ENCODE assay signal across 10 mouse cellular contexts in genomic region chr1:88750126-88750525, GRCm38 (mm10). TPM values are rescaled to one million over a fixed set of nuclear protein-coding genes. Genes with fewer than 3 reads are reported as not detected.
DNase-seq lines count a peak whose midpoint lies in the region; ATAC-seq and TF ChIP-seq lines count a peak whose summit lies in the region.
"Had no signal": no experiment of that assay in that cellular context is flagged by ENCODE, and none has a peak within 500 bp of the region (broad histone marks: within the 10 kb centered on the region; RNA-seq: fewer than 3 reads in every experiment).

No protein-coding gene starts in this region.

- no peak overlapping the region for H3K27ac ChIP-seq in midbrain, postnatal 0 days (ENCODE audit: low read depth, low read length)
- H3K27ac ChIP-seq in midbrain, embryonic 15.5 days: no peak overlapping the region
- no peak overlapping the region for H3K27ac ChIP-seq in MEL (ENCODE audit: control insufficient read depth, low read depth, low read length)
- no peak overlapping the region for H3K27ac ChIP-seq in limb, embryonic 11.5 days (replicated peaks; ENCODE audit: low read depth, low read length)

- H3K9ac ChIP-seq in midbrain, postnatal 0 days (replicated peaks; ENCODE audit: low read length, poor library complexity, severe bottlenecking): no peak overlapping the region
- H3K9ac ChIP-seq in midbrain, embryonic 15.5 days: no peak overlapping the region
- H3K9ac ChIP-seq in MEL (ENCODE audit: control insufficient read depth, low read depth, low read length, poor library complexity, severe bottlenecking): no peak overlapping the region
- no peak overlapping the region for H3K9ac ChIP-seq in limb, embryonic 11.5 days (ENCODE audit: low read length)

- H3K9me3 ChIP-seq in midbrain, postnatal 0 days (ENCODE audit: low read length): no peaks in the 10 kb centered on the region
- no peaks in the 10 kb centered on the region for H3K9me3 ChIP-seq in midbrain, embryonic 15.5 days
- no peaks in the 10 kb centered on the region for H3K9me3 ChIP-seq in MEL (replicated peaks; ENCODE audit: insufficient read depth, low read length)
- no peaks in the 10 kb centered on the region for H3K9me3 ChIP-seq in limb, embryonic 11.5 days (ENCODE audit: control insufficient read depth, low read length)

- H3K36me3 ChIP-seq in midbrain, postnatal 0 days (ENCODE audit: insufficient read depth, low read length): no peaks in the 10 kb centered on the region
- no peaks in the 10 kb centered on the region for H3K36me3 ChIP-seq in midbrain, embryonic 15.5 days (replicated peaks)
- H3K36me3 ChIP-seq in MEL (ENCODE audit: control insufficient read depth in 1 of 2, insufficient read depth in 2 of 2, low read length in 2 of 2): no peaks in the 10 kb centered on the region
- H3K36me3 ChIP-seq in limb, embryonic 11.5 days (ENCODE audit: control insufficient read depth, insufficient read depth, low read length): no peaks in the 10 kb centered on the region

- no peak for TF ChIP-seq POLR2A in MEL (IDR thresholded peaks at IDR 0.05; ENCODE audit: control insufficient read depth in 1 of 2, insufficient read depth in 1 of 2, low read depth in 1 of 2, low read length in 2 of 2, poor library complexity in 1 of 2)

- TF ChIP-seq EP300 in MEL (IDR thresholded peaks at IDR 0.05; ENCODE audit: low read depth in 1 of 2, low read length in 2 of 2): no peak

- H3K79me2 ChIP-seq in MEL (ENCODE audit: control insufficient read depth, insufficient read depth, low read length, poor library complexity): no peaks in the 10 kb centered on the region

- no peak overlapping the region for H3K4me2 ChIP-seq in midbrain, postnatal 0 days (ENCODE audit: low read depth, low read length, poor library complexity, severe bottlenecking)
- H3K4me2 ChIP-seq in midbrain, embryonic 15.5 days: no peak overlapping the region
- no peak overlapping the region for H3K4me2 ChIP-seq in limb, embryonic 11.5 days (ENCODE audit: low read depth, severe bottlenecking)

- 91% methylated on average over 3 of the region's 3 CpGs for WGBS in midbrain, postnatal 0 days
- 89% methylated on average over 3 of the region's 3 CpGs for WGBS in midbrain, embryonic 15.5 days
- 82% methylated on average over 3 of the region's 3 CpGs for WGBS in limb, embryonic 11.5 days

- H3K27me3 ChIP-seq in midbrain, postnatal 0 days (ENCODE audit: insufficient read depth, low read length): 0 out of 2 replicates have a peak, but pooled peaks cover 3% of the 10 kb centered on the region
- H3K27me3 ChIP-seq in midbrain, embryonic 15.5 days (replicated peaks): no peaks in the 10 kb centered on the region
- no peaks in the 10 kb centered on the region for H3K27me3 ChIP-seq in MEL (ENCODE audit: control insufficient read depth in 1 of 2, insufficient read depth in 2 of 2, low read length in 2 of 2)
- H3K27me3 ChIP-seq in limb, embryonic 11.5 days (ENCODE audit: control insufficient read depth, insufficient read depth, low read length): no peaks in the 10 kb centered on the region

- TF ChIP-seq CTCF in midbrain, postnatal 0 days (IDR thresholded peaks at IDR 0.05): peak; percentile 81
- TF ChIP-seq CTCF in MEL (IDR thresholded peaks at IDR 0.05 in 2 of 3, conservative IDR thresholded peaks at IDR 0.05 in 1 of 3; ENCODE audit: control insufficient read depth in 1 of 3, insufficient read depth in 1 of 3, low read depth in 2 of 3, low read length in 3 of 3, poor library complexity in 1 of 3, severe bottlenecking in 1 of 3): peak in 1 of 3 experiments; percentile 20; a peak in 1 of 6 replicates

- TF ChIP-seq RAD21 in MEL (IDR thresholded peaks at IDR 0.05; ENCODE audit: low read depth, low read length): no peak

- DNase-seq in heart, adult 18-20 months: peak; percentile 10 to 24
- no peak for DNase-seq in heart, adult 9 months (ENCODE audit: low spot score in 2 of 2)
- DNase-seq in midbrain, postnatal 0 days (ENCODE audit: low spot score): peak; percentile 68
- DNase-seq in MEL (ENCODE audit: low read depth, low spot score): peak; percentile 6
- DNase-seq in limb, embryonic 11.5 days (ENCODE audit: low spot score): peak; percentile 37
- no peak for DNase-seq in spleen, postnatal 10 days (ENCODE audit: low spot score in 2 of 2)
- DNase-seq: spleen, adult 18-20 months had no signal

- ATAC-seq in midbrain, postnatal 0 days (ENCODE audit: low FRiP score): no peak
- no peak for ATAC-seq in midbrain, embryonic 15.5 days (replicated peaks)
- ATAC-seq in limb, embryonic 11.5 days (ENCODE audit: insufficient number of reproducible peaks, low FRiP score, low TSS enrichment, low read depth): no peak
- ATAC-seq in frontal cortex, adult (ENCODE audit: low TSS enrichment): no peak

- no peak overlapping the region for H3K4me3 ChIP-seq in midbrain, postnatal 0 days (ENCODE audit: low read depth, low read length)
- no peak overlapping the region for H3K4me3 ChIP-seq in midbrain, embryonic 15.5 days
- no peak overlapping the region for H3K4me3 ChIP-seq in MEL (ENCODE audit: control insufficient read depth in 1 of 2, insufficient read depth in 1 of 2, low read depth in 2 of 2, low read length in 2 of 2)
- H3K4me3 ChIP-seq in limb, embryonic 11.5 days (ENCODE audit: low read depth, low read length): no peak overlapping the region
- H3K4me3 ChIP-seq: megakaryocyte, embryonic 14.5 days had no signal

- no peaks in the 10 kb centered on the region for H3K4me1 ChIP-seq in midbrain, postnatal 0 days (ENCODE audit: insufficient read depth, low read length)
- peaks cover 2% of the 10 kb centered on the region; the same call in 1 of the 2 replicates for H3K4me1 ChIP-seq in midbrain, embryonic 15.5 days
- no peaks in the 10 kb centered on the region for H3K4me1 ChIP-seq in MEL (ENCODE audit: control insufficient read depth in 1 of 2, insufficient read depth in 2 of 2, low read length in 2 of 2)
- H3K4me1 ChIP-seq in limb, embryonic 11.5 days (ENCODE audit: control insufficient read depth, insufficient read depth, low read length): no peaks in the 10 kb centered on the region

TF ChIP-seq in MEL, 35 proteins besides CTCF, POLR2A, EP300 and RAD21:
- TF ChIP-seq UBTF (IDR thresholded peaks at IDR 0.05; ENCODE audit: borderline replicate concordance, insufficient read depth, low read depth, low read length): no peak
- no peak for TF ChIP-seq USF2 (IDR thresholded peaks at IDR 0.05; ENCODE audit: borderline replicate concordance in 1 of 2, insufficient read depth in 1 of 2, low read depth in 1 of 2, low read length in 2 of 2)
- no peak for TF ChIP-seq ZC3H11A (IDR thresholded peaks at IDR 0.05; ENCODE audit: low read depth, low read length)
- no peak for TF ChIP-seq JUND (IDR thresholded peaks at IDR 0.05; ENCODE audit: low read depth, low read length)
- no peak for TF ChIP-seq POLR2AphosphoS2 (IDR thresholded peaks at IDR 0.05; ENCODE audit: low read length)
- TF ChIP-seq MEF2A (IDR thresholded peaks at IDR 0.05; ENCODE audit: extremely low read depth, insufficient replicate concordance, low read depth, low read length, poor library complexity, severe bottlenecking): no peak
- no peak for TF ChIP-seq E2F4 (IDR thresholded peaks at IDR 0.05; ENCODE audit: borderline replicate concordance, low read depth, low read length)
- TF ChIP-seq RCOR1 (IDR thresholded peaks at IDR 0.05; ENCODE audit: low read depth, low read length): no peak
- TF ChIP-seq NRF1 (IDR thresholded peaks at IDR 0.05; ENCODE audit: insufficient read depth, low read depth, low read length, poor library complexity, severe bottlenecking): no peak

RNA-seq across cellular contexts. Expression of gene Arl4c, which starts 48.1 kb away (rescaled TPM):
- total RNA-seq in heart, adult 18-20 months (2021): 1 to 10 TPM; 4.7 to 5.5 TPM
- total RNA-seq in midbrain, postnatal 0 days (2014; rRNA removed): 101 and 115 TPM in 2 replicates
- polyA plus RNA-seq in midbrain, postnatal 0 days (2015; fragmentation: Nextera tagmentation; extraction: Ambion mirVana): 44.4 and 47.4 TPM in 2 replicates
- polyA plus RNA-seq in midbrain, embryonic 15.5 days (2015; fragmentation: Nextera tagmentation; extraction: Ambion mirVana): 55.3 and 55.6 TPM in 2 replicates
- not detected in 2 replicates for total RNA-seq in MEL (2012; rRNA removed)
- polyA plus RNA-seq in MEL (2012; ENCODE audit: insufficient read depth in 1 of 2, insufficient read length in 2 of 2, low read depth in 1 of 2, low replicate concordance in 2 of 2, missing spikeins in 1 of 2): not detected
- 3.3 and 4.7 TPM in 2 replicates for polyA plus RNA-seq in limb, embryonic 11.5 days (2014; fragmentation: Nextera tagmentation; extraction: Ambion mirVana)

Comparison
In these comparisons a context has a peak if more than half of its experiments do, and no peak if none do; other contexts are left out.
1. DNase-seq: peak in heart, adult 18-20 months (2 of 2), midbrain, postnatal 0 days (single experiment), MEL (single experiment) and limb, embryonic 11.5 days (single experiment); none in heart, adult 9 months (0 of 2) and spleen, postnatal 10 days (0 of 2).